Mouse (Mus musculus): Measurements from ENCODE around the gene Fblim1.
"Not testable (repeated sequence)": the region's sequence is repeated elsewhere in the genome, so short reads cannot be mapped to it uniquely, and the experiment has no call there.

Gene Fblim1

GRCm38 (mm10) chr4:141564660-141565059, 41.2 kb downstream of the Fblim1 start:
- DNase-seq, result no peak

GRCm38 (mm10) chr4:141564209-141564608, 41.7 kb downstream of the Fblim1 start:
- DNase-seq, result no peak

- DNase-seq, result no peak
Observed at GRCm38 (mm10) chr4:141562281-141562680, 43.6 kb downstream of the Fblim1 start.

GRCm38 (mm10) chr4:141561331-141561919, 44.5 kb downstream of the Fblim1 start:
- not testable (repeated sequence) for DNase-seq

GRCm38 (mm10) chr4:141559898-141560263, 46.0 kb downstream of the Fblim1 start:
- peak; percentile 57 for DNase-seq

DNA sequence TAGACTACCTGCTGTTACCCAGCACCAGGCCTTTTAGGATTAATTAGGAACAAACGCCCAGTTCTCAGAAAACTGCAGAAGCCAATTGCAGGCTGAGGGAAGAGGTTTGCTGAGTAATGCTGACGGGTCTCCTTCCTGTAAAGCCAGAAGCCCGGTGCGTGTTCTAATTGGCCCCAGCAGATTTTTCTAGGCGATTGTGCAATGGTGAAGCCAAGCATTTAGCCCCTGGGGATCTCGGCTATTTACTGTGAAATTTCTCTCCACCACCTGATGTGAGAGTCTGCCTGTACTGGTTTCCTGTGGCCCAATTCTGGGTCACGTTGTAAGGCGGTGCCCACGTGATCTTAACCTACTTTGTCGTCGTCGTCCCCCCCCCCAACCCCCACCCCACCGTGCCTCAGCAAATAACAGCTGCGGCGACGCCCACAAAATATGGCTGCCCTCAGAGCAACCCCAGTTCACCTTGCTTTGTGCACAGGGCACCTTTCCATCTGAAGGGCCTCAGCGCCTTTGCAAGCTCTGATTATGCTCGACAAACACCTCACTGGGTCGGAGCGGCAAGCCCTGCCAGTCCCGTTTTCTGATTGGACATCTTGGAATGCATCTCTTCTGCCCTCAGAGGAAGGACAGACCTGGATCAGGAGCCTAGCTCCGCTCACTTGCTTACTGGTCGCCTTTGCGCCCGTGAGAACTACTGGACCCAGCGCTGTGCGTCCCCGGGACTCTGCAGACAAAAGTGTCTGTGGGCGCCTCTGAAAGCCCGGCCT, 46.6 kb downstream of the Fblim1 start:
- peak; percentile 82 for DNase-seq

GRCm38 (mm10) chr4:141558658-141559057, 47.2 kb downstream of the Fblim1 start:
- no peak for DNase-seq

- not testable (repeated sequence) for DNase-seq
Observed at GRCm38 (mm10) chr4:141556163-141556562, 49.7 kb downstream of the Fblim1 start.

DNA sequence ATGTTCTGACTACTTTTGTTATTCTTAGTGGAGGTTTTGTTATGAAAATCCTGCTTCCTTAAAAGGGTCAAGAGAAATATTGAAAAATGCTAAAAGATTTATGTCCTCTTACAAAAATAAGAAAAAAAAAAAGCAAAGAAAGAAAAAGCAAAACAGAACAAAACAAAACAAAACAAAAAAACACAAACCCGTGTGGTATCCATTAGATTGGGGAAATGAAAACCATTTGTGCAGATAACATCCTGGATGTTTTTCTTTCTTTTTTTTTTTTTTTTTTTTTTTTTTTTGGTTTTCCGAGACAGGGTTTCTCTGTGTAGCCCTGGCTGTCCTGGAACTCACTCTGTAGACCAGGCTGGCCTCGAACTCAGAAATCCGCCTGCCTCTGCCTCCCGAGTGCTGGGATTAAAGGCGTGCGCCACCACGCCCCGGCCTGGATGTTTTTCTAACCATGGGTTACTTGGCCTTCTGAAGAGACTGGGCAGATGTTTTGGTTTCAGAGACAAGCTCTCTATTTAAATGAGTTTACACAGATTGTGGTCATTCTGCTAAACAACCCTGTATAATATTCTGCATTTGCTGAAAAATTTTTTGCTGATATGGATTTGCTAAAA, 51.5 kb downstream of the Fblim1 start:
- DNase-seq, result not testable (repeated sequence)

DNA sequence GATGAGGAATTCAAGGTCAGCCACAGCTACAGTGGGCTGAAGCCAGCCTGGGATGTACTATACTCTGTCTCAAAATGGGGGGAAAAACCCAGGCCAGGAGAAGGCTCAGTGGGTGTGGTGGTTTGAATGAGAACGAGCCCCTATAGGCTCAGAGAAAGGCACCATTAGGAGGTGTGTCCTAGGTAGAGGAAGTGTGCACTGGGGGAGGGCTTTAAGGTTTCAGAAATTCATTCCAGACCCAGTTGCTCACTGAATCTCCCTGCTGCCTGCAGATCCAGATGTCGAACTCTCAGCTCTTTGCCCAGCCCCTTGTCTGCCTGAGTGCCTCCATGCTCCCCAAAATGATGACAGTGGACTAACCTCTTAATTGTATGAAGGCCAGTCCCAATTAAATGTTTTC, 53.4 kb downstream of the Fblim1 start:
- no peak for DNase-seq

- DNase-seq, result no peak
Observed at GRCm38 (mm10) chr4:141547299-141547698, 58.6 kb downstream of the Fblim1 start.

DNA sequence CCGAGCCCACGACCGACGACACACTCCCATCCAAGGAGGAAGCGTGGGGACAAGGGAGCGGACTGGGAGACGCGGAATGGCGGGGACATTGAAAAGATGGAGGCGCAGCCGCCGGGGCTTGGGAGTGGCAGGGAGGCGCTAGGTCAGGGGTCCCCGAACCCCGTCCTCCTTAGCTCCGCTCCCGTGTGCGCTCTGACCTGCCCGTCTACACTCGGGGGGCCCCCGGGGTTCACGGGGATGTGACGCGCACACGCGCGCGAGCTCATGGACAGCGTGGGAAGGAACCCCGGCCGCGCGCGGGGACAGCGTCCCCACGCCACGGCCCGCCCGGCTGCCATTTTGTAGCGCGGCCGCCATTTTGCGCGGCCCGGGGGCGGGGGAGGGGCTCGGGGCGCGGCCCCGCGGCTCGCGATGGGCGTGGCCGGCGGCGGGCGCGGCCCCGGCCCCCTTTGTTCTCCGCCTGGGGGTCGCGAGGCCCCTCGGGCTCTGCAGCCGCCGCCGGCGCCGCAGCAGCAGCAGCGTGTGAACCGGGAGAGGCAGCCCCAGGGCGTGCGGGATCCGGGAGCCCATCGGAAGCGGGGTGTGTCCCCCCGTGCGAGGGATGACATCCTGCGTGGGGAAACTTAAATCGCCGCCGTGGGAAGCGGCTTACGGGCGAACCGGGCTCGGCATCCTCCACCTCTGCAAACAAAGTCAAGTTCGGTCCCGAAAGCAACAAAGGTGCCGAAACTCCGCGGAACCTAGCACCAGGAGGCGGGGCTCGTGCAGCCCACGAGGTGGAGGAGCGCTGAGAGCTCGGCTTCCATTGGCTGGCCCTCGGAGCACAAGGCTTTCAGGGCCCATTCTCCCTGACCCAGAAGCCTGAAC, 59.3 kb downstream of the Fblim1 start:
- DNase-seq, result peak; percentile 88

GRCm38 (mm10) chr4:141545743-141546333, 60.1 kb downstream of the Fblim1 start:
- peak; percentile 99 for DNase-seq

GRCm38 (mm10) chr4:141545071-141545742, 60.7 kb downstream of the Fblim1 start:
- DNase-seq, result peak; percentile 64

DNA sequence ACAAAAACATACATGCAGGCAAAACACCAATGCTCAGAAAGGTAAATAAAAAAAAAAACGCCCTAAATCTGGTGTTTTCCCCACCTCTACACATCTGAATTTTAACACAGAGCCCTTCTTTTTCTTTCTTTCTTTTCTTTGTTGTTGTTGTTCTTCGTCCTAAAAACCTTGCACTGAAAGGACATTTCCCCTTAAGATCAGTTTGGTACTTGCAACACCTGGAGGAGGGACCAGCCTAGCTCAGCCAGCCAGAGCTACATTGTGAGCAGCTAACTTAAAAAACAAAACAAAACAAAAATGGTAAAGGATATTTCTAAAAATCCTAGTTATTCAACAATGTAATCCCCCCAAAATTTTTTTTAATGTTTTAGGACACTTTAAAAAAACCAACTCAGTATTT, 61.4 kb downstream of the Fblim1 start:
- no peak for DNase-seq

- DNase-seq, result no peak
Observed at GRCm38 (mm10) chr4:141543593-141543992, 62.3 kb downstream of the Fblim1 start.

GRCm38 (mm10) chr4:141541851-141542250, 64.0 kb downstream of the Fblim1 start:
- no peak for DNase-seq

GRCm38 (mm10) chr4:141540844-141541243, 65.1 kb downstream of the Fblim1 start:
- DNase-seq, result no peak

- DNase-seq, result no peak
Observed at GRCm38 (mm10) chr4:141539213-141539767, 66.6 kb downstream of the Fblim1 start.

DNA sequence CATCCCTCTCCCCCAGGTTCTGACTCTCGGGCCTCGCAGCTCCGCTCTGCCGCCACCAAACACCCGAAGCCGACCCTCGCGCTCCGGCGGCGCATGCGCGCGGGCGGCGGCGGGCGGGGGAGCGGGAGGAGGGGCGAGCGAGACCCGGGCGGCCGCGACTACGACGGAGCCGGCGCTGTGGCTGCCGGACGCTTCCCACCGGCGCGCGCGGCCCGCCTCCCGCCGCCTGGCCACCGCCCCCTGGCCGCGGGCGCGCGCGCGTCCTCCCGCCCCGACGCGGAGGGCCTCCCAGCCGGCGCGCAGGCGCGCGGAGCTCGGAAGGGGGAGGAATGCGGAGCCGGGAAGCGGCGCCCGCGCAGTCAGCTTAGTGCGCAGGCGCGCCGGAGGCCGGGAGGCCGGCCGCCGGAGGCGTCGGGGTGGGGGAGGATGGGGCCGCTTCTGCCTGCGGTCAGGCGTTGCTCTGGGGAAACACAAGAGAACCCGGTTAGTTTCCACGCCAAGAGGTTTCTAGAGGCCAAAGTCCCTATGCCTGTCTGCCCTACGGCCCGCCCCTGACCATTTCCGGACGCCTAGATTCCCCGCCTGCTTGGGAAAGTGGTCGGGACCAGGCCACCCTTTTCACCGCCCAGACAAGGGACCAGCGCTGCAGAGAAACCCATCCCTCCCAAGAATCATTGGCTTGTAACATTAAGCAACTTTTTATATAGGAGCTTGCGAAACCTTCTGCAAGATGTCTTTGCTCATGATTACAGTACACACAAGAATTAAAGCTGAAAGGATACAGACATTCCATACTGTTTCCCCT, 67.3 kb downstream of the Fblim1 start, which contains the start of gene Spen:
Gene Spen (minus strand): TSS at position 190 of the 805 bp plus-strand sequence.
- peak; percentile 96 for DNase-seq
